Mouse (Mus musculus): Measurements from ENCODE around the gene Gm4881. TPM values are rescaled to one million over a fixed set of nuclear protein-coding genes. Genes with fewer than 3 reads are reported as not detected.
A peak's percentile ranks its signal among the peaks of the same experiment; 100 is the strongest.

Gene Gm4881
- polyA plus RNA-seq, 1 experiment from 2014 or later: not detected

- under 1% methylated on average over 45 of the region's 45 CpGs for WGBS
- ATAC-seq (ENCODE audit: borderline replicate concordance, extremely low read depth, low FRiP score, low TSS enrichment): peak; percentile 93
- H3K27ac ChIP-seq: peak within 1 kb of the TSS; percentile 60
- H3K4me3 ChIP-seq: peak within 1 kb of the TSS; percentile 65
- H3K4me2 ChIP-seq: peak within 1 kb of the TSS; percentile 79
- H3K27me3 ChIP-seq: no peaks in the 10 kb centered on the region
- peaks cover 3% of the 10 kb centered on the region; the same call in 1 of the 2 replicates for H3K36me3 ChIP-seq
- peaks cover 5% of the 10 kb centered on the region for H3K4me1 ChIP-seq
- H3K9ac ChIP-seq: peak within 1 kb of the TSS; percentile 66
- no peaks in the 10 kb centered on the region for H3K9me3 ChIP-seq
Measured at GRCm38 (mm10) chr7:24971972-24972893, 27.9 kb upstream of the Gm4881 start, which contains the start of gene Rabac1. TSS of gene Rabac1 (minus strand) at chr7:24972754.

GRCm38 (mm10) chr7:24971261-24971971 is 27.1 kb upstream of the Gm4881 start:
- Histone ChIP-seq H3K27ac (0 out of 2 replicates have a peak overlapping the region, but pooled peaks have one; percentile 60), H3K9me3 (no peaks in the 10 kb centered on the region), H3K4me1 (peaks cover 5% of the 10 kb centered on the region), H3K36me3 (peaks cover 3% of the 10 kb centered on the region; the same call in 1 of the 2 replicates), H3K4me3 (peak overlapping the region; percentile 65), H3K4me2 (peak overlapping the region; percentile 79), H3K9ac (peak overlapping the region; percentile 66), H3K27me3 (no peaks in the 10 kb centered on the region)
- 6% methylated on average over 18 of the region's 19 CpGs for WGBS
- peak; percentile 2; the same call in 1 of the 2 replicates for ATAC-seq (ENCODE audit: borderline replicate concordance, extremely low read depth, low FRiP score, low TSS enrichment)

- Histone ChIP-seq H3K27me3 (no peaks in the 10 kb centered on the region), H3K9ac (no peak overlapping the region), H3K36me3 (peaks cover 3% of the 10 kb centered on the region; the same call in 1 of the 2 replicates), H3K4me3 (no peak overlapping the region), H3K4me1 (peaks cover 5% of the 10 kb centered on the region), H3K4me2 (no peak overlapping the region), H3K27ac (no peak overlapping the region), H3K9me3 (no peaks in the 10 kb centered on the region)
- no peak for ATAC-seq (ENCODE audit: borderline replicate concordance, extremely low read depth, low FRiP score, low TSS enrichment)
- WGBS: 98% methylated on average over 3 of the region's 3 CpGs
Measured at GRCm38 (mm10) chr7:24970341-24970740, 26.0 kb upstream of the Gm4881 start.

- H3K27me3 ChIP-seq: no peaks in the 10 kb centered on the region
- no peak overlapping the region for H3K4me3 ChIP-seq
- no peak overlapping the region for H3K4me2 ChIP-seq
- H3K9me3 ChIP-seq: no peaks in the 10 kb centered on the region
- peaks cover 3% of the 10 kb centered on the region; the same call in 1 of the 2 replicates for H3K36me3 ChIP-seq
- no peak overlapping the region for H3K9ac ChIP-seq
- no peak for ATAC-seq (ENCODE audit: borderline replicate concordance, extremely low read depth, low FRiP score, low TSS enrichment)
- WGBS: 70% methylated on average over 11 of the region's 12 CpGs
- H3K27ac ChIP-seq: no peak overlapping the region
- peaks cover 5% of the 10 kb centered on the region for H3K4me1 ChIP-seq
Measured at GRCm38 (mm10) chr7:24969805-24970204, 25.5 kb upstream of the Gm4881 start.

GRCm38 (mm10) chr7:24968463-24968862 is 24.2 kb upstream of the Gm4881 start:
- Histone ChIP-seq H3K9ac (no peak overlapping the region), H3K9me3 (no peaks in the 10 kb centered on the region), H3K27ac (no peak overlapping the region), H3K27me3 (no peaks in the 10 kb centered on the region), H3K4me3 (no peak overlapping the region), H3K4me2 (no peak overlapping the region), H3K4me1 (peaks cover 5% of the 10 kb centered on the region), H3K36me3 (peaks cover 3% of the 10 kb centered on the region; the same call in 1 of the 2 replicates)
- 74% methylated on average over 6 of the region's 6 CpGs for WGBS
- no peak for ATAC-seq (ENCODE audit: borderline replicate concordance, extremely low read depth, low FRiP score, low TSS enrichment)

GRCm38 (mm10) chr7:24967966-24968365 is 23.7 kb upstream of the Gm4881 start:
- H3K9me3 ChIP-seq: no peaks in the 10 kb centered on the region
- peaks cover 3% of the 10 kb centered on the region; the same call in 1 of the 2 replicates for H3K36me3 ChIP-seq
- whole genome bisulfite sequencing: 77% methylated on average over 8 of the region's 8 CpGs
- no peaks in the 10 kb centered on the region for H3K27me3 ChIP-seq
- H3K4me2 ChIP-seq: no peak overlapping the region
- no peak for ATAC-seq (ENCODE audit: borderline replicate concordance, extremely low read depth, low FRiP score, low TSS enrichment)
- H3K4me3 ChIP-seq: no peak overlapping the region
- no peak overlapping the region for H3K9ac ChIP-seq
- H3K27ac ChIP-seq: no peak overlapping the region
- H3K4me1 ChIP-seq: peaks cover 5% of the 10 kb centered on the region

GRCm38 (mm10) chr7:24964897-24965535 is 20.7 kb upstream of the Gm4881 start:
- H3K9ac ChIP-seq: no peak overlapping the region
- no peaks in the 10 kb centered on the region for H3K4me1 ChIP-seq
- peaks cover 3% of the 10 kb centered on the region; the same call in 1 of the 2 replicates for H3K36me3 ChIP-seq
- no peak overlapping the region for H3K4me3 ChIP-seq
- no peaks in the 10 kb centered on the region for H3K9me3 ChIP-seq
- no peak for ATAC-seq (ENCODE audit: borderline replicate concordance, extremely low read depth, low FRiP score, low TSS enrichment)
- H3K27me3 ChIP-seq: no peaks in the 10 kb centered on the region
- no peak overlapping the region for H3K27ac ChIP-seq
- no peak overlapping the region for H3K4me2 ChIP-seq
- WGBS: 8% methylated on average over 5 of the region's 5 CpGs

- Histone ChIP-seq H3K9ac (no peak overlapping the region), H3K4me3 (no peak overlapping the region), H3K27ac (no peak overlapping the region), H3K4me2 (no peak overlapping the region), H3K9me3 (no peaks in the 10 kb centered on the region), H3K36me3 (no peaks in the 10 kb centered on the region), H3K4me1 (no peaks in the 10 kb centered on the region), H3K27me3 (no peaks in the 10 kb centered on the region)
- ATAC-seq (ENCODE audit: borderline replicate concordance, extremely low read depth, low FRiP score, low TSS enrichment): no peak
- 60% methylated on average over 2 of the region's 2 CpGs for WGBS
Measured at GRCm38 (mm10) chr7:24964288-24964687, 20.0 kb upstream of the Gm4881 start.

GRCm38 (mm10) chr7:24955226-24955625 is 10.9 kb upstream of the Gm4881 start:
- 3% methylated on average over 26 of the region's 33 CpGs for WGBS
- H3K9ac ChIP-seq: no peak overlapping the region
- no peaks in the 10 kb centered on the region for H3K36me3 ChIP-seq
- peak overlapping the region; percentile 64 for H3K4me2 ChIP-seq
- no peak for ATAC-seq (ENCODE audit: borderline replicate concordance, extremely low read depth, low FRiP score, low TSS enrichment)
- H3K27ac ChIP-seq: no peak overlapping the region
- H3K9me3 ChIP-seq: no peaks in the 10 kb centered on the region
- peak overlapping the region; percentile 39 for H3K4me3 ChIP-seq
- peaks cover 10% of the 10 kb centered on the region for H3K4me1 ChIP-seq
- peaks cover 72% of the 10 kb centered on the region for H3K27me3 ChIP-seq

GRCm38 (mm10) chr7:24954450-24954849 is 10.2 kb upstream of the Gm4881 start:
- WGBS: 2% methylated on average over 16 of the region's 30 CpGs
- Histone ChIP-seq H3K9me3 (no peaks in the 10 kb centered on the region), H3K4me3 (peak overlapping the region; percentile 39), H3K9ac (no peak overlapping the region), H3K4me1 (peaks cover 10% of the 10 kb centered on the region), H3K27ac (no peak overlapping the region), H3K4me2 (peak overlapping the region; percentile 64), H3K36me3 (no peaks in the 10 kb centered on the region), H3K27me3 (peaks cover 80% of the 10 kb centered on the region)
- no peak for ATAC-seq (ENCODE audit: borderline replicate concordance, extremely low read depth, low FRiP score, low TSS enrichment)

- Histone ChIP-seq H3K4me2 (peak overlapping the region; percentile 64), H3K4me3 (peak overlapping the region; percentile 39), H3K27ac (no peak overlapping the region), H3K9ac (no peak overlapping the region), H3K4me1 (peaks cover 10% of the 10 kb centered on the region), H3K36me3 (no peaks in the 10 kb centered on the region), H3K9me3 (no peaks in the 10 kb centered on the region), H3K27me3 (peaks cover 85% of the 10 kb centered on the region)
- WGBS: 2% methylated on average over 21 of the region's 24 CpGs
- ATAC-seq (ENCODE audit: borderline replicate concordance, extremely low read depth, low FRiP score, low TSS enrichment): peak; percentile 27; the same call in 1 of the 2 replicates
Measured at GRCm38 (mm10) chr7:24953966-24954365, 9.7 kb upstream of the Gm4881 start.

Data from lung, embryonic 15.5 days (tissue).